Mouse (Mus musculus) olfactory bulb, adult 2 months (tissue): ENCODE results near the gene Fbxo7.

ENCODE experiments used
- CTCF ChIP-seq: fragments of 200-500 bp; IDR thresholded peaks from 2 replicates; pipeline ENCODE4 v1.5.1; 2012; ENCODE audit warnings: low read depth, mild to moderate bottlenecking, low read length, moderate library complexity; ENCODE audit not compliant: insufficient read depth
- POLR2A ChIP-seq: fragments of 200-500 bp; IDR thresholded peaks from 2 replicates; pipeline ENCODE4 v1.6.1; 2012; ENCODE audit warnings: mild to moderate bottlenecking, low read depth, low read length, moderate library complexity; ENCODE audit not compliant: insufficient read depth

GRCm38 (mm10) chr10:86069341-86069740, 47.6 kb downstream of the Fbxo7 start:
- TF ChIP-seq CTCF: no peak
- TF ChIP-seq POLR2A: no peak
